Mouse (Mus musculus): ENCODE measurements around the gene Flnb. TPM values are rescaled to one million over a fixed set of nuclear protein-coding genes. Genes with fewer than 3 reads are reported as not detected.

Flnb gene
- polyA plus RNA-seq, 1 experiment from 2014 or later: 13.6 TPM

DNA sequence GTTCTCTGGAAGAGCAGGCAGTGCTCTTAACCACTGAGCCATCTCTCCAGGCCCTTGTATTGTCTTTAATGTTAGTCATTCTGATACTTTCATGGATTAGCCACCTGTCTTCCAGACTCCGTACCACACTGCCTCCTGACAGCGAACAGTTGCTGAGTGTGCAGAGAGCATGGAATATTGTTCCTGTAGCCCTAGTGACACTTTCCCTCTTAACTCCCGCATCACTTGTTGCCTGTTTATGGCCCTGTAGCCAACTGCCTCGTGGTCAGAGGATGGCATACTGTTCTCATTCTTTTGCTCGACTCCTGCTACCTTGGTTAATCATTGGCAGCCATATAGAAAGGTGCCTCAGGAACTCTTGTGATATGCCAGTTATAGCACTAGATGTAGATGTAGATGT is 45.4 kb downstream of the Flnb start:
- ATAC-seq (ENCODE audit: low FRiP score, low TSS enrichment): no peak
- H3K27me3 ChIP-seq (ENCODE audit: control insufficient read depth, insufficient read depth, low read length): no peaks in the 10 kb centered on the region
- H3K4me3 ChIP-seq (replicated peaks; ENCODE audit: low read depth, low read length): no peak overlapping the region
- no peak overlapping the region for H3K4me2 ChIP-seq (ENCODE audit: low read length)
- no peaks in the 10 kb centered on the region for H3K9me3 ChIP-seq (ENCODE audit: control insufficient read depth, low read length)
- WGBS: 94% methylated on average over 5 of the region's 5 CpGs
- H3K27ac ChIP-seq (replicated peaks; ENCODE audit: low read depth, low read length): no peak overlapping the region
- H3K36me3 ChIP-seq (ENCODE audit: control insufficient read depth, insufficient read depth, low read length): no peaks in the 10 kb centered on the region
- H3K4me1 ChIP-seq (ENCODE audit: control insufficient read depth, insufficient read depth, low read length): no peaks in the 10 kb centered on the region
- H3K9ac ChIP-seq (replicated peaks; ENCODE audit: low read length): no peak overlapping the region
- DNase-seq: no peak

DNA sequence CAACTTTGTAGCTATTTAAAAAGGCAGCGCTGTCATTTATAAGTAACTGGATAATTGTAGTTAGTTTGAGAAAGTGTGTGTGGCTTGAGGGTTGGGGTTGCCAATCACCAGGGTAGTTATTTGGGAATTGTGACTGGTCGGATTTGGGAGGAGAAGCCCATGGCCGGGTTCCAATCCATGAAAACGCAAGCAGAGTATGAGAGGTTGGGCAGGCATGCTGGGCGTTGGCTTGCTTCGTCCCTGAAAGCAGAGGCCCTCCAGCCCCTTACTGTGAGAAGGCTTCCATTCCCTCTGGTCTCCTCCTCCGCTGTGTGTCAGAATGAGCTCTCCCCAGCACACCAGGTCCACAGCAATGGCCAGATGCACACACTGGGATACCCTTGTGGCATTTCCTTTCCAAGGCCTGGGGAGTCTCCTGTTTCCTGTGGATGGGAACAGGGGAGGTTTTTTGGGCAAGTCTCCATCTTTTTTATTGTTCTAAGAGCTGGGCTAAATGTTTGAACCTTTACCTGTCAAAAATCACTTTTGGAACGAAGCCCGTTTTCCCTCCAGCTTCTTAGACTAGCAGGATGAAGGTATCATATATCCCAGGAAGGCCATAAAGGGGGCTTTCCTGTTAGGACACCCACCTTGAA is 46.2 kb downstream of the Flnb start:
- no peaks in the 10 kb centered on the region for H3K9me3 ChIP-seq (ENCODE audit: control insufficient read depth, low read length)
- H3K27me3 ChIP-seq (ENCODE audit: control insufficient read depth, insufficient read depth, low read length): no peaks in the 10 kb centered on the region
- WGBS: 85% methylated on average over 9 of the region's 9 CpGs
- ATAC-seq (ENCODE audit: low FRiP score, low TSS enrichment): no peak
- no peaks in the 10 kb centered on the region for H3K36me3 ChIP-seq (ENCODE audit: control insufficient read depth, insufficient read depth, low read length)
- H3K9ac ChIP-seq (replicated peaks; ENCODE audit: low read length): no peak overlapping the region
- no peak overlapping the region for H3K4me2 ChIP-seq (ENCODE audit: low read length)
- DNase-seq: no peak
- H3K4me3 ChIP-seq (replicated peaks; ENCODE audit: low read depth, low read length): no peak overlapping the region
- no peak overlapping the region for H3K27ac ChIP-seq (replicated peaks; ENCODE audit: low read depth, low read length)
- no peaks in the 10 kb centered on the region for H3K4me1 ChIP-seq (ENCODE audit: control insufficient read depth, insufficient read depth, low read length)

DNA sequence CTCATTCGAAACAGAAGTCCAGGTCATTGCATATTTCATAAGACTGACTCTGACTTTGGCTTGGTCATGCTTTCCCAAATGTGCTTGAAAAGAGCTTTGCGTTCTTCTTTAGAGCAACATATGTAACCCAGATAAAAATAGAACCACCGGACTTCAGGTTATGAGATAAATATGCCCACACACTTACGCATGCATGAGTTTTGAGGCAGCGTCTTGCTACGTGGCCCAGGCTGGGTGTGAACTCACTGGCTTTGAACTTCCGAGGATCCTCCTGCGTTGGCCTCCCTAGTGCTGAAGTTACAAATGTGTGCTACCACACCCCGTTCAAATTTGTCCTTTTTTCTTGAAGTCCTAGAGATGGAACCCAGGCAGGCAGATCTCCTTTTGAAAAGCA is 46.7 kb downstream of the Flnb start:
- H3K27ac ChIP-seq (replicated peaks; ENCODE audit: low read depth, low read length): no peak overlapping the region
- WGBS: 91% methylated on average over 9 of the region's 9 CpGs

DNA sequence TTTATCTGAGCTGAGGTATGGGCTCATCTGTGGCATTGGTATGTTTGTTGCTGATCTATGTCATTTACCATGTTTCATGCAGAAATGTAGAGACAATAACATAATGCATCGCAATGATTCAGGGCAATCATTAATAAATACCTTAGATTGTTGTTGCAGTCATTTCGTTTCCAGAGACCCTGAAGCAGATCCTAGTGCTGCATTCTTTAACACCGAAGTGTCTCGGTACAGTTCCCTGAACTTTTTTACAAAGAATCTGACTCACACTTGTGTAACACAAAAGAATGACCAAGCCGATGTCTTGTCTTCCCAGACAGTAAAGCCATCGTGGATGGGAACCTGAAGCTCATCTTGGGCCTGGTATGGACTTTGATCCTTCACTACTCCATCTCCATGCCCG is 49.5 kb downstream of the Flnb start:
- Histone ChIP-seq H3K27me3 (ENCODE audit: control insufficient read depth, insufficient read depth, low read length) (no peaks in the 10 kb centered on the region), H3K27ac (replicated peaks; ENCODE audit: low read depth, low read length) (no peak overlapping the region)

More for the DNA sequence above, 46.7 kb downstream of the Flnb start:
- H3K27me3 ChIP-seq (ENCODE audit: control insufficient read depth, insufficient read depth, low read length): no peaks in the 10 kb centered on the region
- no peak for DNase-seq
- no peak overlapping the region for H3K9ac ChIP-seq (replicated peaks; ENCODE audit: low read length)
- no peak overlapping the region for H3K4me2 ChIP-seq (ENCODE audit: low read length)
- H3K4me1 ChIP-seq (ENCODE audit: control insufficient read depth, insufficient read depth, low read length): no peaks in the 10 kb centered on the region
- ATAC-seq (ENCODE audit: low FRiP score, low TSS enrichment): no peak
- H3K9me3 ChIP-seq (ENCODE audit: control insufficient read depth, low read length): no peaks in the 10 kb centered on the region
- H3K36me3 ChIP-seq (ENCODE audit: control insufficient read depth, insufficient read depth, low read length): no peaks in the 10 kb centered on the region
- no peak overlapping the region for H3K4me3 ChIP-seq (replicated peaks; ENCODE audit: low read depth, low read length)

DNA sequence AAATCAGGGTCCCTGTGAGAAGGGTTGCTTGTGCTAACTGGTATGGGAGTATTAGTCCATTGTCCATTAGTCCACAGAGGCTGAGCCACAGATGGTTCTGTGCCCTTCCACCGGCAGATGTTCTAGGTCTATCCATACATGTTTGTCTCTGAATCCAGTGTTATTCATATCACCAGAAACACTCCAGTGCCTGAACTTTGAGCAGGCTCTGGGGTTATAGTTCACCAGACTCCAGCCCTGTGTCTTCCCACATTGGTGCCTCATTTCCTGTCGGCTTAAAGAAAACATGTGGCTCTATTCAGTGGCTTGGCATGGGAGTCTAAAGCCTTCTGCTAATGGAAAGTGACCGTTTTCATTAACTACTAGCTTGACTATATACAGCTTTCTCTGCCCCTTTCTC is 50.1 kb downstream of the Flnb start:
- no peak for DNase-seq
- no peak overlapping the region for H3K4me3 ChIP-seq (replicated peaks; ENCODE audit: low read depth, low read length)
- H3K9me3 ChIP-seq (ENCODE audit: control insufficient read depth, low read length): no peaks in the 10 kb centered on the region
- H3K9ac ChIP-seq (replicated peaks; ENCODE audit: low read length): no peak overlapping the region
- peaks cover 10% of the 10 kb centered on the region for H3K36me3 ChIP-seq (ENCODE audit: control insufficient read depth, insufficient read depth, low read length)
- H3K4me2 ChIP-seq (ENCODE audit: low read length): no peak overlapping the region
- no peaks in the 10 kb centered on the region for H3K4me1 ChIP-seq (ENCODE audit: control insufficient read depth, insufficient read depth, low read length)
- H3K27ac ChIP-seq (replicated peaks; ENCODE audit: low read depth, low read length): no peak overlapping the region
- ATAC-seq (ENCODE audit: low FRiP score, low TSS enrichment): no peak
- no peaks in the 10 kb centered on the region for H3K27me3 ChIP-seq (ENCODE audit: control insufficient read depth, insufficient read depth, low read length)
- 91% methylated on average over 3 of the region's 3 CpGs for WGBS

More for the DNA sequence above, 49.5 kb downstream of the Flnb start:
- H3K4me2 ChIP-seq (ENCODE audit: low read length): no peak overlapping the region
- DNase-seq: no peak
- no peak overlapping the region for H3K9ac ChIP-seq (replicated peaks; ENCODE audit: low read length)
- no peak for ATAC-seq (ENCODE audit: low FRiP score, low TSS enrichment)
- no peaks in the 10 kb centered on the region for H3K4me1 ChIP-seq (ENCODE audit: control insufficient read depth, insufficient read depth, low read length)
- WGBS: 94% methylated on average over 7 of the region's 7 CpGs
- H3K4me3 ChIP-seq (replicated peaks; ENCODE audit: low read depth, low read length): no peak overlapping the region
- H3K9me3 ChIP-seq (ENCODE audit: control insufficient read depth, low read length): no peaks in the 10 kb centered on the region
- peaks cover 7% of the 10 kb centered on the region for H3K36me3 ChIP-seq (ENCODE audit: control insufficient read depth, insufficient read depth, low read length)

DNA sequence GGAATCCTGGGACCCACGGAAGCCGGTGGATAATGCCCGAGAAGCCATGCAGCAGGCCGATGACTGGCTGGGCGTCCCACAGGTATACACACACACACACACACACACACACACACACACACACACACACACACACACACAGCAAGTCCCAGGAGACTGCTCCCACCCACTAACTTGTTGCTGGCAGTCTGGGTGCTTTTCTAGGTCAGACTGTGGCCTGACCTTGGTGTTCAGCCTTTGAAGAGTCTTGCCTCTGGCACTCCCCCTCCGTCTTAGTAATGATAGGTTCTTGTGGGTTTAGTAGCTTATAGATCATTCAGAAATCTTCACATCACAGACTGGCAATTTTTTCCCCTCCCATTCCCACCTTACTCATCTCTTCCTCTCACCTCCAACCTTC is 52.0 kb downstream of the Flnb start:
- H3K4me3 ChIP-seq (replicated peaks; ENCODE audit: low read depth, low read length): no peak overlapping the region
- no peak overlapping the region for H3K4me2 ChIP-seq (ENCODE audit: low read length)
- H3K9ac ChIP-seq (replicated peaks; ENCODE audit: low read length): no peak overlapping the region
- ATAC-seq (ENCODE audit: low FRiP score, low TSS enrichment): no peak
- peaks cover 11% of the 10 kb centered on the region for H3K36me3 ChIP-seq (ENCODE audit: control insufficient read depth, insufficient read depth, low read length)
- no peak for DNase-seq
- H3K27me3 ChIP-seq (ENCODE audit: control insufficient read depth, insufficient read depth, low read length): no peaks in the 10 kb centered on the region
- no peaks in the 10 kb centered on the region for H3K4me1 ChIP-seq (ENCODE audit: control insufficient read depth, insufficient read depth, low read length)
- H3K9me3 ChIP-seq (ENCODE audit: control insufficient read depth, low read length): no peaks in the 10 kb centered on the region
- 96% methylated on average over 6 of the region's 6 CpGs for WGBS
- no peak overlapping the region for H3K27ac ChIP-seq (replicated peaks; ENCODE audit: low read depth, low read length)

DNA sequence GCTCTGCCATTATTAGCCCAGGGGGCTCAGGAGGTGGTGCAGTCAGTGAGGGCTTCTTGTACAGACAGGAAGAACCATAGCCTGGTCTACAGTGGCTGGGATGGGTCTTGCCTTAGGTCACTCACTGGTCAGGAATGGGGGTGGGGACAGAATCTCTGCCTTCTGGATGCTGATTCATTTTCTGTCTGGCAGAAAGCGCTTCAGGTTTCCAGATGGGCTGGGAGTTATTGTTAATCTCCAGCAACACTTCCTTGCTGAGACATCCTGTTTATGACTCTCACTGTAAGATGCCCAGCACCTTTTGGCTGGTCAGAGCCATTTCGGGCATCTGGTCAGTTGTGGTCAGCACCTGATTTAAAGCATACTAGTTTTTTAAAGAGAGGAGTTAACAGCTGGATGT is 55.8 kb downstream of the Flnb start:
- no peak overlapping the region for H3K27ac ChIP-seq (replicated peaks; ENCODE audit: low read depth, low read length)
- H3K9me3 ChIP-seq (ENCODE audit: control insufficient read depth, low read length): no peaks in the 10 kb centered on the region
- DNase-seq: no peak
- no peaks in the 10 kb centered on the region for H3K4me1 ChIP-seq (ENCODE audit: control insufficient read depth, insufficient read depth, low read length)
- H3K36me3 ChIP-seq (ENCODE audit: control insufficient read depth, insufficient read depth, low read length): peaks cover 11% of the 10 kb centered on the region
- no peak overlapping the region for H3K9ac ChIP-seq (replicated peaks; ENCODE audit: low read length)
- H3K4me3 ChIP-seq (replicated peaks; ENCODE audit: low read depth, low read length): no peak overlapping the region
- no peak for ATAC-seq (ENCODE audit: low FRiP score, low TSS enrichment)
- no peaks in the 10 kb centered on the region for H3K27me3 ChIP-seq (ENCODE audit: control insufficient read depth, insufficient read depth, low read length)
- no peak overlapping the region for H3K4me2 ChIP-seq (ENCODE audit: low read length)
- 95% methylated on average over 2 of the region's 2 CpGs for WGBS

DNA sequence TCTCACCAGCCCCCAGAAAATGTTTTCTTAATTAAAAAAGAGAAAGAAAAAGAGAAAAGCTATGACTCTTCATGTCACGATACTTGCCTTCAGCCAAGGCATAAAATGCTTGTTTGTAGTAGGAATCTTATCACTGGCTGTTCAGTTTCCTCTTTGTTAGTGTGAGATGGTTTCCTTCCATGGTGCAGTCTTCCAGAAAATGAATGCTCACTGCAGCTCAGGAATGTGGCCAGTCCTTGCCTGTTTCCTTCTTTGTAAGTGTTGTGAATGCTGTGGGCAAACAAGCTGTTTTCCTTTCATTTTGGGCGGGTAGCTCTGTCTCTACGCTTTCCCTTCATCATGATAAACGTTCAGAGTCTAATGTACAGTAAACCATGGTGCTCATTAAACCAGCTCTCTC is 56.7 kb downstream of the Flnb start:
- peaks cover 11% of the 10 kb centered on the region for H3K36me3 ChIP-seq (ENCODE audit: control insufficient read depth, insufficient read depth, low read length)

DNA sequence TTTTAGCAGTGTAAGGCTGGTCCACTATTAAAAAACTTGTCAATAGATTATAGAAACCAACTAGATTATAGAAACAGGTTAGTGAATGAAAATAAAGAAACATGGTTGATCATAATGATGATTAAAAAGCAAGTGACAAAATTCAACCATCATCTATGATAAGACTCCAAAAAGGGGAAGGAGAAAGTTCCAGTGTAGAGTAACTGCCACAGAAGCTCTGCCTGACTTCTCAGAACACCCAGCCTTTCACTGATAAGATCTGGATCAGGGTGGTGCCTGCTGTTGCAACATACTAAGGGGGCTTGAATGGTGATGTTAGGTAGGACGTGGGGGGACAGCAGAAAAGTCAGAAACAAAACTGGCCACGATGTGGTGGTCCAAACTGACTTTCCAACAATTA is 60.2 kb downstream of the Flnb start:
- Histone ChIP-seq H3K27ac (replicated peaks; ENCODE audit: low read depth, low read length) (no peak overlapping the region), H3K9ac (replicated peaks; ENCODE audit: low read length) (no peak overlapping the region), H3K27me3 (ENCODE audit: control insufficient read depth, insufficient read depth, low read length) (no peaks in the 10 kb centered on the region), H3K4me1 (ENCODE audit: control insufficient read depth, insufficient read depth, low read length) (no peaks in the 10 kb centered on the region), H3K9me3 (ENCODE audit: control insufficient read depth, low read length) (no peaks in the 10 kb centered on the region), H3K4me2 (ENCODE audit: low read length) (no peak overlapping the region), H3K36me3 (ENCODE audit: control insufficient read depth, insufficient read depth, low read length) (peaks cover 14% of the 10 kb centered on the region), H3K4me3 (replicated peaks; ENCODE audit: low read depth, low read length) (no peak overlapping the region)
- 85% methylated on average over 2 of the region's 2 CpGs for WGBS
- no peak for DNase-seq
- ATAC-seq (ENCODE audit: low FRiP score, low TSS enrichment): no peak

More for the DNA sequence above, 56.7 kb downstream of the Flnb start:
- 92% methylated on average over 4 of the region's 4 CpGs for WGBS
- ATAC-seq (ENCODE audit: low FRiP score, low TSS enrichment) (no peak), DNase-seq (no peak)
- H3K4me3 ChIP-seq (replicated peaks; ENCODE audit: low read depth, low read length): no peak overlapping the region
- no peaks in the 10 kb centered on the region for H3K27me3 ChIP-seq (ENCODE audit: control insufficient read depth, insufficient read depth, low read length)
- H3K9me3 ChIP-seq (ENCODE audit: control insufficient read depth, low read length): no peaks in the 10 kb centered on the region
- no peak overlapping the region for H3K9ac ChIP-seq (replicated peaks; ENCODE audit: low read length)
- no peak overlapping the region for H3K27ac ChIP-seq (replicated peaks; ENCODE audit: low read depth, low read length)
- no peaks in the 10 kb centered on the region for H3K4me1 ChIP-seq (ENCODE audit: control insufficient read depth, insufficient read depth, low read length)
- H3K4me2 ChIP-seq (ENCODE audit: low read length): no peak overlapping the region
